In the genomic region with DNA sequence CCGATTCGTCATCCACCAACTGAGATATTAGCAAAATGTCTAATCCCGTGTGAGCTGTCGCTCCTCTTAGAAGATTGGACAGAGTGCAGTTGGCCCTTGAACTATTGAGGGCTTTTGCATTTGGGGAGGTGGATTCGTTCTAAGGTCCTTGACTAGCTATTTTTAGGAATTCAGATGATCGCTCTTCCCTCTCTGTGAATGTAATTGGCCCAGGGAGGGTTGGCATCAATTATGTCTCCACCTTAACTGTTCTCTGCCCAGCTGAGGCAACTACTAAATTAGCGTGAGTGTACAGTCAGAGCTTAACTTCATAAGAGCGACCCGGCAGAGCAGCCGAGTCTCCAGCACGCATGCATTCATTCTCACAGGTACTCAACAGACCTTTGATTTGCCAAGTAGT, we compare ENCODE assay signal across 34 mouse cellular contexts. TPM values are rescaled to one million over a fixed set of nuclear protein-coding genes. Genes with fewer than 3 reads are reported as not detected.
A peak's percentile ranks its signal among the peaks of the same experiment; 100 is the strongest.
DNase-seq lines count a peak whose midpoint lies in the region; ATAC-seq lines count a peak whose summit lies in the region.
"Had no signal": no experiment of that assay in that cellular context is flagged by ENCODE, and none has a peak within 500 bp of the region (broad histone marks: within the 10 kb centered on the region; RNA-seq: fewer than 3 reads in every experiment).

No protein-coding gene starts in this region.

- no peaks in the 10 kb centered on the region for H3K4me1 ChIP-seq in heart, embryonic 11.5 days (ENCODE audit: control insufficient read depth, insufficient read depth, low read length)
- H3K4me1 ChIP-seq in heart, embryonic 14.5 days (ENCODE audit: control insufficient read depth in 2 of 2, insufficient read depth in 2 of 2, low read length in 2 of 2), result peaks cover 0 to 5% of the 10 kb centered on the region in 2 experiments; a peak in 2 of 4 replicates
- H3K4me1 ChIP-seq: embryonic facial prominence, embryonic 12.5 days; embryonic facial prominence, embryonic 15.5 days; forebrain, embryonic 12.5 days; forebrain, embryonic 15.5 days; hindbrain, embryonic 12.5 days; hindbrain, embryonic 15.5 days had no signal

- H3K9me3 ChIP-seq in heart, embryonic 11.5 days (replicated peaks; ENCODE audit: control insufficient read depth, low read length), result no peaks in the 10 kb centered on the region
- no peaks in the 10 kb centered on the region for H3K9me3 ChIP-seq in heart, embryonic 14.5 days (ENCODE audit: control insufficient read depth, low read length)
- H3K9me3 ChIP-seq: embryonic facial prominence, embryonic 12.5 days; embryonic facial prominence, embryonic 15.5 days; forebrain, embryonic 12.5 days; forebrain, embryonic 15.5 days; G1E; hindbrain, embryonic 12.5 days; hindbrain, embryonic 15.5 days had no signal

- H3K9ac ChIP-seq in heart, embryonic 11.5 days (ENCODE audit: low read depth, low read length), result no peak overlapping the region
- H3K9ac ChIP-seq in heart, embryonic 14.5 days (ENCODE audit: low read length), result no peak overlapping the region
- H3K9ac ChIP-seq: embryonic facial prominence, embryonic 12.5 days; embryonic facial prominence, embryonic 15.5 days; forebrain, embryonic 12.5 days; forebrain, embryonic 15.5 days; hindbrain, embryonic 12.5 days; hindbrain, embryonic 15.5 days had no signal

- DNase-seq in heart, adult 11 months, result peak; percentile 81
- no peak for DNase-seq in heart, postnatal 25 days (ENCODE audit: low spot score)
- DNase-seq in heart, adult 9 months (ENCODE audit: low spot score in 2 of 2), result no peak
- no peak for DNase-seq in heart, postnatal 14 days
- peak; percentile 32 to 36 for DNase-seq in heart, postnatal 10 days
- DNase-seq: adrenal gland, adult 2 months; adrenal gland, postnatal 14 days; B cell, adult 2 months; cerebellum, adult 11 months; cerebellum, adult 2 months; cerebellum, adult 9-11 months; cerebellum, postnatal 25 days; gastrocnemius, postnatal 10 days; kidney, adult 2 months had no signal

- H3K27ac ChIP-seq in heart, embryonic 11.5 days (ENCODE audit: low read depth, low read length), result no peak overlapping the region
- H3K27ac ChIP-seq in heart, embryonic 14.5 days (replicated peaks in 1 of 2; ENCODE audit: control insufficient read depth in 1 of 2, insufficient read depth in 1 of 2, low read depth in 2 of 2, low read length in 2 of 2), result peak overlapping the region in 1 of 2 experiments; percentile 20; a peak in 1 of 4 replicates
- H3K27ac ChIP-seq: embryonic facial prominence, embryonic 12.5 days; embryonic facial prominence, embryonic 15.5 days; forebrain, embryonic 12.5 days; forebrain, embryonic 15.5 days; hindbrain, embryonic 12.5 days; hindbrain, embryonic 15.5 days; kidney, postnatal 0 days had no signal

- WGBS in heart, embryonic 11.5 days (ENCODE audit: insufficient replicate concordance), result 78% methylated on average over 11 of the region's 11 CpGs
- 50% methylated on average over 11 of the region's 11 CpGs for WGBS in heart, embryonic 14.5 days

- no peak overlapping the region for H3K4me3 ChIP-seq in heart, embryonic 11.5 days (ENCODE audit: low read depth, low read length)
- no peak overlapping the region for H3K4me3 ChIP-seq in heart, embryonic 14.5 days (ENCODE audit: control insufficient read depth in 1 of 2, insufficient read depth in 1 of 2, low read depth in 1 of 2, low read length in 2 of 2)
- H3K4me3 ChIP-seq: embryonic facial prominence, embryonic 12.5 days; embryonic facial prominence, embryonic 15.5 days; erythroblast, embryonic 14.5 days; forebrain, embryonic 12.5 days; forebrain, embryonic 15.5 days; hindbrain, embryonic 12.5 days; hindbrain, embryonic 15.5 days had no signal

- H3K27me3 ChIP-seq in heart, embryonic 11.5 days (ENCODE audit: control insufficient read depth, insufficient read depth, low read length), result no peaks in the 10 kb centered on the region
- H3K27me3 ChIP-seq in heart, embryonic 14.5 days (ENCODE audit: control insufficient read depth, insufficient read depth, low read length), result no peaks in the 10 kb centered on the region
- H3K27me3 ChIP-seq: CH12.LX; embryonic facial prominence, embryonic 12.5 days; embryonic facial prominence, embryonic 15.5 days; forebrain, embryonic 12.5 days; forebrain, embryonic 15.5 days; hindbrain, embryonic 12.5 days; hindbrain, embryonic 15.5 days had no signal

- ATAC-seq in heart, embryonic 11.5 days (replicated peaks; ENCODE audit: insufficient number of reproducible peaks, low FRiP score, low TSS enrichment), result no peak
- no peak for ATAC-seq in heart, embryonic 14.5 days (ENCODE audit: insufficient number of reproducible peaks, insufficient read depth, low FRiP score, low read depth)
- ATAC-seq in erythroblast, adult 5-6 weeks (replicated peaks; ENCODE audit: low FRiP score, poor library complexity, severe bottlenecking), result no peak
- ATAC-seq: forebrain, embryonic 15.5 days; intestine, postnatal 0 days had no signal

- intact Hi-C loops in heart, postnatal 25 days (cut with DNase I), result no loop called here
- intact Hi-C loops in heart, postnatal 14 days (cut with DNase I), result no loop called here
- intact Hi-C loops in heart, postnatal 10 days (cut with DNase I), result no loop called here

- peak overlapping the region; percentile 31 for H3K4me2 ChIP-seq in heart, embryonic 11.5 days
- peak overlapping the region; percentile 41 for H3K4me2 ChIP-seq in heart, embryonic 14.5 days (ENCODE audit: low read length)
- H3K4me2 ChIP-seq: embryonic facial prominence, embryonic 12.5 days; embryonic facial prominence, embryonic 15.5 days; forebrain, embryonic 12.5 days; forebrain, embryonic 15.5 days; hindbrain, embryonic 12.5 days; hindbrain, embryonic 15.5 days had no signal

- H3K36me3 ChIP-seq in heart, embryonic 11.5 days (ENCODE audit: control insufficient read depth, insufficient read depth, low read length), result peaks cover 33% of the 10 kb centered on the region
- H3K36me3 ChIP-seq in heart, embryonic 14.5 days (ENCODE audit: control insufficient read depth, insufficient read depth, low read length), result peaks cover 94% of the 10 kb centered on the region

RNA-seq across cellular contexts. Expression of a gene that starts 30.7 kb away (rescaled TPM):
- not detected for total RNA-seq in heart, postnatal 25 days (2021)
- not detected in 2 replicates for polyA plus RNA-seq in heart, embryonic 11.5 days (2014; fragmentation: Nextera tagmentation; extraction: Ambion mirVana)
- polyA plus RNA-seq in heart, embryonic 14.5 days (2014; fragmentation: Nextera tagmentation; extraction: Ambion mirVana), result not detected in 2 replicates
- total RNA-seq in heart, postnatal 14 days (2021), result not detected
- total RNA-seq in heart, postnatal 10 days (2021), result not detected
- not detected in 2 replicates for total RNA-seq in erythroblast, adult 5-6 weeks (2015; ENCODE audit: low replicate concordance)
- not detected in 2 replicates for total RNA-seq in erythroblast, adult 5-6 weeks (2017; ENCODE audit: low replicate concordance)
- total RNA-seq: adrenal gland, adult 2 months; adrenal gland, postnatal 14 days; adrenal gland, postnatal 4 days; CH12.LX; common myeloid progenitor, adult 5-6 weeks; gastrocnemius, postnatal 10 days; gastrocnemius, postnatal 4 days; hematopoietic stem cell, adult 5-6 weeks had no signal
- polyA plus RNA-seq: adrenal gland, adult 2 months; cerebellum, adult 2 months; embryonic facial prominence, embryonic 12.5 days; embryonic facial prominence, embryonic 15.5 days; erythroblast, embryonic 14.5 days; forebrain, embryonic 12.5 days; forebrain, embryonic 15.5 days; G1E; hindbrain, embryonic 12.5 days; hindbrain, embryonic 15.5 days; intestine, embryonic 14.5 days; intestine, postnatal 0 days; kidney, adult 2 months; kidney, embryonic 14.5 days; kidney, postnatal 0 days had no signal

RNA-seq across cellular contexts. Expression of a gene that starts 43.7 kb away (rescaled TPM):
- total RNA-seq in heart, postnatal 25 days (2021), result 1 to 10 TPM; 7.9 to 9.3 TPM
- 5.0 and 5.4 TPM in 2 replicates for polyA plus RNA-seq in heart, embryonic 11.5 days (2014; fragmentation: Nextera tagmentation; extraction: Ambion mirVana)
- polyA plus RNA-seq in heart, embryonic 14.5 days (2014; fragmentation: Nextera tagmentation; extraction: Ambion mirVana), result 5.0 and 5.3 TPM in 2 replicates
- total RNA-seq in heart, postnatal 14 days (2021), result 10 to 100 TPM; 11.1 to 11.7 TPM
- 10 to 100 TPM; 12.6 to 13.4 TPM for total RNA-seq in heart, postnatal 10 days (2021)
- 2.7 and 7.1 TPM in 2 replicates for total RNA-seq in erythroblast, adult 5-6 weeks (2015; ENCODE audit: low replicate concordance)
- 7.2 and 7.8 TPM in 2 replicates for total RNA-seq in erythroblast, adult 5-6 weeks (2017; ENCODE audit: low replicate concordance)

Comparison
In these comparisons a context has a peak if more than half of its experiments do, and no peak if none do; other contexts are left out.
1. DNase-seq: peak in heart, adult 11 months (single experiment) and heart, postnatal 10 days (2 of 2); none in heart, postnatal 25 days (single experiment), heart, adult 9 months (0 of 2) and heart, postnatal 14 days (0 of 2).